Mouse (Mus musculus) small intestine, adult 2 months (tissue): ENCODE measurements around the gene Traf3. TPM values are rescaled to one million over a fixed set of nuclear protein-coding genes. Genes with fewer than 3 reads are reported as not detected.

Source experiments
- H3K27ac ChIP-seq: fragments of 200-500 bp; 2 replicates; pipeline ENCODE4 v1.5.1; 2012; ENCODE audit warnings: low read depth, low read length, control low read depth, inconsistent platforms; ENCODE audit not compliant: insufficient read depth
- H3K27me3 ChIP-seq: fragments of 200-500 bp; 2 replicates; pipeline ENCODE4 v1.6.1; 2012; ENCODE audit warnings: mild to moderate bottlenecking, moderate library complexity, low read length, inconsistent platforms; ENCODE audit not compliant: control insufficient read depth, insufficient read depth
- H3K36me3 ChIP-seq: fragments of 200-500 bp; 2 replicates; pipeline ENCODE4 v1.6.1; 2012; ENCODE audit warnings: mild to moderate bottlenecking, low read length, control low read depth, inconsistent platforms; ENCODE audit not compliant: control insufficient read depth, insufficient read depth
- H3K4me1 ChIP-seq: fragments of 200-500 bp; 2 replicates; pipeline ENCODE4 v1.6.1; 2012; ENCODE audit warnings: low read length, inconsistent platforms, mixed read lengths; ENCODE audit not compliant: control insufficient read depth, insufficient read depth, insufficient read length
- H3K4me3 ChIP-seq: fragments of 200-500 bp; 2 replicates; pipeline ENCODE4 v1.5.1; 2012; ENCODE audit warnings: low read depth, mild to moderate bottlenecking, control low read depth, inconsistent platforms, low read length, moderate library complexity
- CTCF ChIP-seq: fragments of 200-500 bp; IDR thresholded peaks from 2 replicates; pipeline ENCODE4 v1.5.1; 2012; ENCODE audit warnings: low read depth, mild to moderate bottlenecking, control low read depth, inconsistent platforms, low read length, moderate library complexity, mixed read lengths; ENCODE audit not compliant: insufficient replicate concordance, insufficient read length; ENCODE audit errors: extremely low read depth
- POLR2A ChIP-seq: fragments of 200-500 bp; IDR thresholded peaks from 2 replicates; pipeline ENCODE4 v1.6.1; 2012; ENCODE audit warnings: low read depth, mild to moderate bottlenecking, control low read depth, inconsistent platforms, low read length, moderate library complexity
- WGBS: fragments of 180-500 bp; shearing (Covaris S2); methylation state at CpG from one replicate; pipeline ENCODE4 v1.1.7; 2018; 5-methylcytosine and 5-hydroxymethylcytosine counted together
- polyA plus RNA-seq: library from polyadenylated mRNA; depleted of rRNA; stranded (reverse); fragments of >200 nt; gene quantifications from 2 replicates; pipeline ENCODE4 v1.2.3, GENCODE M21; 2012; rRNA removed

Traf3 gene
- polyA plus RNA-seq, 1 experiment: 13.5 TPM

DNA sequence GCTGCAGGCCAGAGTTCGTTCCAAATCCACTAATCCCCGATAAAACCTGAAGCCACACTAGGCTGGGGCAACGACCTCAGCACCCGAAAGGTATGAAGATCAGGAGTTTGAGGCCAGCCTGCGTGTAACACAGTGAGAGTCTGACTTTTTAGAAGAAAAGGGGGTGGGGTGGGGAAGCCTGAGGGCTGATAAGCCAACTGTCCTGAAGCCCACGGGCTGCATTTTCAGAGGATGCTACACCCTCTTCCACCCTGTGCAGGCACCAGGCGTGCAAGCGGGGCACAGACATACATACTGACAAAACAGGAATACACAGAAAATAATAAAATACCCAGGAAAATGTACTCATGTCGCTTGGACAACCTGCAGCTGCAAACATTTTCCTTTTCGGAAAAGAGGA, 145.6 kb downstream of the Traf3 start:
- TF ChIP-seq POLR2A (no peak), CTCF (no peak)
- Histone ChIP-seq H3K27ac (no peak overlapping the region), H3K36me3 (peaks cover 86% of the 10 kb centered on the region), H3K27me3 (no peaks in the 10 kb centered on the region), H3K4me3 (no peak overlapping the region), H3K4me1 (no peaks in the 10 kb centered on the region)
- 92% methylated on average over 10 of the region's 10 CpGs for WGBS

DNA sequence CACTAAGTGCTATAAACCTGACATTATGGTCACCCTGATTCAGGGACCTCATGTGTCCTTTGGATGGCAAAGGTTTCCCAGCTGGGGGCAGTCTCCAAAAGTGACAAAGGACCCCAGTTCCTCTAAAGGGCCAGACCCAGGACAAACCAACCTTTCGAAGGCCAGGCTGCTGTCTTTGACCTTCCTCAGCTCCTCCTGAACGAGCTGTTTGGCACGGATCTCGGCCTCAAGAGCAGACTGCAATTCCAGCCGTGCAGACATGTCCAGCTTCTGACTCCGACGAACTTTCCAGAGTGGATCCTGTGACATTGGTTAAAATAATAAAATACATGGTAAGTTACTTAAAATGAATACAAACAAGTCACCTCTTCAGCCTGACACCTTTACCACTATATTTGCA, 148.1 kb downstream of the Traf3 start:
- peaks cover 88% of the 10 kb centered on the region for H3K36me3 ChIP-seq
- no peak overlapping the region for H3K27ac ChIP-seq
- no peak overlapping the region for H3K4me3 ChIP-seq
- H3K4me1 ChIP-seq: no peaks in the 10 kb centered on the region
- no peak for TF ChIP-seq CTCF
- no peak for TF ChIP-seq POLR2A
- WGBS: 86% methylated on average over 7 of the region's 7 CpGs
- H3K27me3 ChIP-seq: no peaks in the 10 kb centered on the region

Other genes starting within 250 kb of the Traf3 start
- 174 and 206 TPM in 2 replicates for gene Ankrd9, start 187.3 kb upstream of the Traf3 start, polyA plus RNA-seq
- 4.6 and 6.5 TPM in 2 replicates for gene Rcor1, start 127.0 kb upstream of the Traf3 start, polyA plus RNA-seq
- gene 4930595D18Rik, start 18.1 kb downstream of the Traf3 start, polyA plus RNA-seq: not detected in 2 replicates
- 127 and 1,225 TPM in 2 replicates for gene Amn, start 104.7 kb downstream of the Traf3 start, polyA plus RNA-seq
- gene Cdc42bpb, start 211.3 kb downstream of the Traf3 start, polyA plus RNA-seq: 190 and 472 TPM in 2 replicates
- not detected in 2 replicates for gene Lbhd2, start 240.4 kb downstream of the Traf3 start, polyA plus RNA-seq